Comparison of ENCODE assay signal across 20 mouse cellular contexts in the genomic region with DNA sequence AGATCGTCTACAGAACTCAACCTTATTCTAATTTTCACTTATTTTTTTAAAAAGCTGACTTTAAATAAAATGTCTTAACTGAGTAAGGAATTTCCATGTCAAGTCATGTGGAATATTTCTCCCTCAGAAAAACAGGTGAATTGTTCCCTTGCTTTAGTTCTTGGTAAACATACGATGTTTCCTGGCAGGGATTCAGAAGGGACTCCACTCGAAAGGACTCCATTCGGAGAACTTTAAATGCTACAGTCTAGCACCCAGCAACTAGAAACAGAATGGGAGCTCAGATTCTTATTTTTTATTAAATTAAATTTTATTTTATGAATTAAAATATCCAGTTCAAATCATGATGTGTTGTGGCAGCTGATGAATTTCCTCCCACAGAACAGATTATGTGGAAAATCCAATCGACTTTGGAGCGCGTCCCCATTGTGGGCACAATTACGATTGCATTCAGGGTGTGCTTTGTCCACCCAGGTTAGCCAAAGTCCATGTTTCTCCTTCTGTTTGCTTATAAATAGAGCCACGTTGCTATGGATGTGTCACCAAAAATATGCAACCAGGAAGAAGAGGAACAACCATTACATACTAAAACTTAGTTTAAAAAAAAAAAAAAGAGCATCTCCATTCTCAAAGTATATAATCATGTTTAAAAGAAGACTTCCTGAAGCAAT.
"Had no signal": no experiment of that assay in that cellular context is flagged by ENCODE, and none has a peak within 500 bp of the region (broad histone marks: within the 10 kb centered on the region; RNA-seq: fewer than 3 reads in every experiment).

No protein-coding gene starts in this region.

- H3K4me3 ChIP-seq: left cerebral cortex, adult 2 months; liver, embryonic 13.5 days; lung, embryonic 15.5 days; megakaryocyte, embryonic 14.5 days; midbrain, embryonic 12.5 days; midbrain, embryonic 15.5 days; neural tube, embryonic 12.5 days; neural tube, embryonic 15.5 days; stomach, embryonic 15.5 days had no signal

- H3K27me3 ChIP-seq: liver, embryonic 13.5 days; megakaryocyte, embryonic 14.5 days; midbrain, embryonic 12.5 days; midbrain, embryonic 15.5 days; neural tube, embryonic 12.5 days; neural tube, embryonic 15.5 days; stomach, embryonic 15.5 days had no signal

- ATAC-seq: intestine, embryonic 16.5 days; midbrain, embryonic 15.5 days had no signal

- H3K9ac ChIP-seq: liver, embryonic 13.5 days; lung, embryonic 15.5 days; midbrain, embryonic 12.5 days; midbrain, embryonic 15.5 days; neural tube, embryonic 12.5 days; neural tube, embryonic 15.5 days; stomach, embryonic 15.5 days had no signal

- H3K27ac ChIP-seq: kidney, postnatal 0 days; left cerebral cortex, adult 2 months; liver, embryonic 13.5 days; lung, embryonic 15.5 days; midbrain, embryonic 12.5 days; midbrain, embryonic 15.5 days; neural tube, embryonic 12.5 days; neural tube, embryonic 15.5 days; stomach, embryonic 15.5 days had no signal

- H3K9me3 ChIP-seq: liver, embryonic 13.5 days; lung, embryonic 15.5 days; midbrain, embryonic 12.5 days; midbrain, embryonic 15.5 days; neural tube, embryonic 12.5 days; neural tube, embryonic 15.5 days; stomach, embryonic 15.5 days had no signal

- H3K36me3 ChIP-seq: liver, embryonic 13.5 days; lung, embryonic 15.5 days; midbrain, embryonic 12.5 days; midbrain, embryonic 15.5 days; neural tube, embryonic 12.5 days; neural tube, embryonic 15.5 days; stomach, embryonic 15.5 days had no signal

- H3K4me1 ChIP-seq: liver, embryonic 13.5 days; megakaryocyte, embryonic 14.5 days; midbrain, embryonic 12.5 days; midbrain, embryonic 15.5 days; neural tube, embryonic 12.5 days; stomach, embryonic 15.5 days had no signal

- H3K4me2 ChIP-seq: liver, embryonic 13.5 days; lung, embryonic 15.5 days; midbrain, embryonic 12.5 days; midbrain, embryonic 15.5 days; neural tube, embryonic 12.5 days; neural tube, embryonic 15.5 days; stomach, embryonic 15.5 days had no signal

- DNase-seq: kidney, adult 2 months; kidney, postnatal 25 days; layer of hippocampus, postnatal 36 days; liver, embryonic 13.5 days; right cerebral cortex, adult 18-20 months; right cerebral cortex, postnatal 14 days; right cerebral cortex, postnatal 4 days; spleen, adult 18-20 months; thymus, adult 18-20 months; thymus, postnatal 36 days had no signal
